Mouse (Mus musculus) spleen, adult 2 months (tissue): Measurements from ENCODE around the gene Steap4.

ENCODE experiments used
- CTCF ChIP-seq: fragments of 200-500 bp; IDR thresholded peaks from 2 replicates; pipeline ENCODE4 v1.5.1; 2011; ENCODE audit warnings: mild to moderate bottlenecking, inconsistent platforms; ENCODE audit not compliant: insufficient read depth, insufficient read length, insufficient replicate concordance; ENCODE audit errors: extremely low read depth
- POLR2A ChIP-seq: fragments of 200-500 bp; IDR thresholded peaks from 2 replicates; pipeline ENCODE4 v1.6.1; 2011; ENCODE audit warnings: low read depth, low read length, inconsistent platforms

DNA sequence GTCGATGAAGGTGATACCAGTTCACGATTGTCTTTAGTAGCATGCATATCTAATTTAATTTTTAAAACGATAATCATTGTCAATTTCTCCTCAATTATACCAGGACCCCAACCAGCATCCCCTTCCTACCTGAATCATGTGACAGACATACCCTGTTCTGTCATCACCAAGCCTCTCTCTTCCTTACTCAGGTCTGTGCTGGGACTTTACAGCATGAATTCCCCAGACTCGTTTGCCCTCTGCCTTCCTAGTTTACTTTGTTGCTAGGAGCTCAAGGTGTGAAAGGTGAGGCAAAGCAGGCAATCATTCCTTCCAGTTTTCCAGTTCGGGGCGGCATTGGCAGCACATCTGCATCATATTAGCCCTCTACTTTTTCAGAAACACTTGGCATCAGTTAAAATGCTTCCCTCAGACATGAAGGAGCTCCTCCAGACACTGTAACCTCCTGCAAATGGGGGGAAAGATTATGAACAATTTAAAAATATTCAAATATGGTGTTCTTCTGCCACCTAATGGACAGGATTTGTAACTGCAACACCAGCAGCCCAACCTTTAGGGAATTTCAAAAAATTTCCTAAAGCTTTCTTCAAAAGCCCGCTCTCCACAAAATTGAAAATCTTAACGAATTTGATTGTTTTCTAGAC lies 36.3 kb downstream of the Steap4 start:
- TF ChIP-seq POLR2A = no peak
- TF ChIP-seq CTCF = no peak
